Mouse (Mus musculus) embryo, embryonic 11.5 days (tissue): Measurements from ENCODE around the gene Dusp6.

Source experiments
- DNase-seq: peaks from one replicate; pipeline ENCODE4 v3.0.0-alpha.2; 2012; ENCODE audit warnings: low read depth, low spot score

Gene Dusp6

GRCm38 (mm10) chr10:99246797-99247508, 16.1 kb upstream of the Dusp6 start:
- DNase-seq = no peak

GRCm38 (mm10) chr10:99250874-99251281, 12.2 kb upstream of the Dusp6 start:
- no peak for DNase-seq

GRCm38 (mm10) chr10:99253412-99253811, 9.6 kb upstream of the Dusp6 start:
- DNase-seq = no peak

GRCm38 (mm10) chr10:99255830-99256570, 7.0 kb upstream of the Dusp6 start:
- DNase-seq = no peak

- DNase-seq = no peak
These were observed 5.5 kb upstream of the Dusp6 start for GRCm38 (mm10) chr10:99257531-99257930.

GRCm38 (mm10) chr10:99259840-99260239, 3.2 kb upstream of the Dusp6 start:
- no peak for DNase-seq

- peak; percentile 60 for DNase-seq
These were observed 1.8 kb upstream of the Dusp6 start for GRCm38 (mm10) chr10:99261151-99261635.

- DNase-seq = peak; percentile 79
These were observed 1.3 kb upstream of the Dusp6 start for GRCm38 (mm10) chr10:99261636-99262318.

- DNase-seq = no peak
These were observed 638 bp upstream of the Dusp6 start for GRCm38 (mm10) chr10:99262319-99262866.

GRCm38 (mm10) chr10:99263419-99264221, 589 bp downstream of the Dusp6 start:
- DNase-seq = no peak

- no peak for DNase-seq
These were observed 1.4 kb downstream of the Dusp6 start for GRCm38 (mm10) chr10:99264301-99265010.

- no peak for DNase-seq
These were observed 2.1 kb downstream of the Dusp6 start for GRCm38 (mm10) chr10:99265011-99265694.

GRCm38 (mm10) chr10:99266025-99266424, 3.0 kb downstream of the Dusp6 start:
- no peak for DNase-seq

GRCm38 (mm10) chr10:99267621-99268020, 4.6 kb downstream of the Dusp6 start:
- DNase-seq = no peak

- peak; percentile 59 for DNase-seq
These were observed 5.6 kb downstream of the Dusp6 start for GRCm38 (mm10) chr10:99268421-99269300.

GRCm38 (mm10) chr10:99269301-99269701, 6.3 kb downstream of the Dusp6 start:
- no peak for DNase-seq

GRCm38 (mm10) chr10:99269704-99270103, 6.7 kb downstream of the Dusp6 start:
- no peak for DNase-seq

GRCm38 (mm10) chr10:99270406-99270805, 7.4 kb downstream of the Dusp6 start:
- no peak for DNase-seq

GRCm38 (mm10) chr10:99271016-99271415, 8.0 kb downstream of the Dusp6 start:
- no peak for DNase-seq
